In genomic region chr9:57834629-57835417, GRCm38 (mm10) we compare ENCODE assay signal across 8 mouse cellular contexts. TPM values are rescaled to one million over a fixed set of nuclear protein-coding genes. Genes with fewer than 3 reads are reported as not detected.
A peak's percentile ranks its signal among the peaks of the same experiment; 100 is the strongest.
DNase-seq lines count a peak whose midpoint lies in the region; ATAC-seq and TF ChIP-seq lines count a peak whose summit lies in the region.

No protein-coding gene starts in this region.

- TF ChIP-seq CTCF in lung, embryonic 14.5 days (IDR thresholded peaks at IDR 0.05; ENCODE audit: low read depth), result no peak

- no peak for ATAC-seq in lung, embryonic 14.5 days (ENCODE audit: insufficient read depth)
- no peak for ATAC-seq in embryonic facial prominence, embryonic 12.5 days (ENCODE audit: insufficient number of reproducible peaks, insufficient read depth, low FRiP score, low TSS enrichment)
- no peak for ATAC-seq in neural tube, embryonic 15.5 days (ENCODE audit: low FRiP score)

- H3K4me1 ChIP-seq in lung, embryonic 14.5 days (ENCODE audit: insufficient read depth), result peaks cover 19% of the 10 kb centered on the region
- peaks cover 41% of the 10 kb centered on the region for H3K4me1 ChIP-seq in embryonic facial prominence, embryonic 12.5 days
- peaks cover 64% of the 10 kb centered on the region for H3K4me1 ChIP-seq in limb, embryonic 10.5 days
- peaks cover 59% of the 10 kb centered on the region for H3K4me1 ChIP-seq in neural tube, embryonic 15.5 days

- no peak overlapping the region for H3K4me3 ChIP-seq in lung, embryonic 14.5 days (ENCODE audit: low read depth, low read length)
- peak overlapping the region; percentile 20; the same call in 1 of the 2 replicates for H3K4me3 ChIP-seq in embryonic facial prominence, embryonic 12.5 days
- peak overlapping the region; percentile 72 for H3K4me3 ChIP-seq in limb, embryonic 10.5 days
- H3K4me3 ChIP-seq in neural tube, embryonic 15.5 days (replicated peaks), result no peak overlapping the region; the same call in 1 of the 2 replicates

- 24% methylated on average over 11 of the region's 11 CpGs for WGBS in lung, embryonic 14.5 days
- 5% methylated on average over 11 of the region's 11 CpGs for WGBS in embryonic facial prominence, embryonic 12.5 days
- 6% methylated on average over 11 of the region's 11 CpGs for WGBS in limb, embryonic 10.5 days
- WGBS in neural tube, embryonic 15.5 days, result 17% methylated on average over 11 of the region's 11 CpGs

- H3K9ac ChIP-seq in lung, embryonic 14.5 days, result no peak overlapping the region
- no peak overlapping the region; the same call in 1 of the 2 replicates for H3K9ac ChIP-seq in embryonic facial prominence, embryonic 12.5 days
- 0 out of 2 replicates have a peak overlapping the region, but pooled peaks have one; percentile 26 for H3K9ac ChIP-seq in neural tube, embryonic 15.5 days (replicated peaks)

- H3K27ac ChIP-seq in lung, embryonic 14.5 days (ENCODE audit: low read depth), result no peak overlapping the region
- H3K27ac ChIP-seq in embryonic facial prominence, embryonic 12.5 days, result no peak overlapping the region
- H3K27ac ChIP-seq in limb, embryonic 10.5 days, result peak overlapping the region; percentile 72
- no peak overlapping the region for H3K27ac ChIP-seq in neural tube, embryonic 15.5 days (replicated peaks)

- H3K27me3 ChIP-seq in lung, embryonic 14.5 days (ENCODE audit: insufficient read depth, low read length), result peaks cover 24% of the 10 kb centered on the region
- H3K27me3 ChIP-seq in embryonic facial prominence, embryonic 12.5 days, result 0 out of 2 replicates have a peak, but pooled peaks cover 7% of the 10 kb centered on the region
- H3K27me3 ChIP-seq in limb, embryonic 10.5 days (ENCODE audit: low read depth, poor library complexity, severe bottlenecking), result no peaks in the 10 kb centered on the region
- no peaks in the 10 kb centered on the region for H3K27me3 ChIP-seq in neural tube, embryonic 15.5 days (replicated peaks)

- H3K9me3 ChIP-seq in lung, embryonic 14.5 days (ENCODE audit: low read depth, low read length), result no peaks in the 10 kb centered on the region
- no peaks in the 10 kb centered on the region for H3K9me3 ChIP-seq in embryonic facial prominence, embryonic 12.5 days
- no peaks in the 10 kb centered on the region for H3K9me3 ChIP-seq in limb, embryonic 10.5 days (replicated peaks)
- no peaks in the 10 kb centered on the region for H3K9me3 ChIP-seq in neural tube, embryonic 15.5 days (replicated peaks)

- no peak for DNase-seq in lung, embryonic 14.5 days
- DNase-seq in lung, postnatal 4 days, result no peak
- DNase-seq in limb, embryonic 10.5 days (ENCODE audit: low spot score), result no peak
- no peak for DNase-seq in cerebellum, adult 11 months
- DNase-seq in layer of hippocampus, adult 8-10 months (ENCODE audit: low spot score in 2 of 2), result no peak
- no peak for DNase-seq in lung, postnatal 14 days

- peak overlapping the region; percentile 81 for H3K4me2 ChIP-seq in lung, embryonic 14.5 days
- H3K4me2 ChIP-seq in embryonic facial prominence, embryonic 12.5 days (replicated peaks), result peak overlapping the region; percentile 75
- peak overlapping the region; percentile 77 for H3K4me2 ChIP-seq in neural tube, embryonic 15.5 days

- no peaks in the 10 kb centered on the region for H3K36me3 ChIP-seq in lung, embryonic 14.5 days (ENCODE audit: insufficient read depth)
- no peaks in the 10 kb centered on the region for H3K36me3 ChIP-seq in embryonic facial prominence, embryonic 12.5 days
- H3K36me3 ChIP-seq in limb, embryonic 10.5 days, result peaks cover 21% of the 10 kb centered on the region
- no peaks in the 10 kb centered on the region for H3K36me3 ChIP-seq in neural tube, embryonic 15.5 days

RNA-seq across cellular contexts. Expression of gene Arid3b, which starts 1.8 kb away (rescaled TPM):
- polyA plus RNA-seq in lung, embryonic 14.5 days (2014; fragmentation: Nextera tagmentation; extraction: Ambion mirVana), result 4.7 and 4.9 TPM in 2 replicates
- 13.6 and 14.8 TPM in 2 replicates for polyA plus RNA-seq in embryonic facial prominence, embryonic 12.5 days (2016; fragmentation: Nextera tagmentation; extraction: Ambion mirVana)
- 56.8 and 62.9 TPM in 2 replicates for polyA plus RNA-seq in limb, embryonic 10.5 days (2016; fragmentation: Nextera tagmentation; extraction: Ambion mirVana)
- 6.7 and 8.9 TPM in 2 replicates for polyA plus RNA-seq in neural tube, embryonic 15.5 days (2015; fragmentation: Nextera tagmentation; extraction: Ambion mirVana)
- total RNA-seq in layer of hippocampus, adult 8-10 months (2022), result 10 to 100 TPM in 1 of 4 experiments, 1 to 10 TPM in 3; 7.5 to 11.5 (median 7.7) TPM

Comparison
In these comparisons a context has a peak if more than half of its experiments do, and no peak if none do; other contexts are left out.
1. H3K4me3 ChIP-seq: peak in embryonic facial prominence, embryonic 12.5 days (single experiment) and limb, embryonic 10.5 days (single experiment); none in lung, embryonic 14.5 days (single experiment) and neural tube, embryonic 15.5 days (single experiment).
2. Peak in every context shown above with its lines, with median percentiles within 50 percentile points of each other: H3K4me2 ChIP-seq.